Mouse (Mus musculus) stomach, embryonic 14.5 days (tissue): ENCODE results near the gene Olfr319. TPM values are rescaled to one million over a fixed set of nuclear protein-coding genes. Genes with fewer than 3 reads are reported as not detected.
"Not testable (repeated sequence)": the region's sequence is repeated elsewhere in the genome, so short reads cannot be mapped to it uniquely, and the experiment has no call there.

Source experiments
- ATAC-seq: fragments of 200-750 bp; cut with Nextera tagmentation; 2 replicates; pipeline ENCODE4 v1.8.0; 2017; ENCODE audit warnings: low read depth, moderate TSS enrichment; ENCODE audit not compliant: insufficient number of reproducible peaks, insufficient read depth, low FRiP score
- H3K27ac ChIP-seq: fragments of 300-500 bp; sonication (generic); 2 replicates; pipeline ENCODE4 v1.5.1; 2014; ENCODE audit warnings: mild to moderate bottlenecking, low read length, moderate library complexity, mixed read lengths
- H3K27me3 ChIP-seq: fragments of 300-500 bp; sonication (generic); 2 replicates; pipeline ENCODE4 v1.6.1; 2014; ENCODE audit warnings: low read length, control low read depth, mixed read lengths; ENCODE audit not compliant: control insufficient read depth, insufficient read depth
- H3K36me3 ChIP-seq: fragments of 300-500 bp; sonication (generic); 2 replicates; pipeline ENCODE4 v1.6.1; 2014; ENCODE audit warnings: mild to moderate bottlenecking, control low read depth, low read length, moderate library complexity, mixed read lengths; ENCODE audit not compliant: control insufficient read depth, insufficient read depth
- H3K4me1 ChIP-seq: fragments of 300-500 bp; sonication (generic); 2 replicates; pipeline ENCODE4 v1.6.1; 2014; ENCODE audit warnings: low read length, control low read depth, mixed read lengths; ENCODE audit not compliant: control insufficient read depth, insufficient read depth
- H3K4me2 ChIP-seq: fragments of 300-500 bp; sonication (generic); replicated peaks from 2 replicates; pipeline ENCODE4 v1.6.1; 2014; ENCODE audit warnings: low read depth, low read length, control low read depth
- H3K4me3 ChIP-seq: fragments of 300-500 bp; sonication (generic); 2 replicates; pipeline ENCODE4 v1.5.1; 2014; ENCODE audit warnings: low read depth, low read length, control low read depth
- H3K9ac ChIP-seq: fragments of 300-500 bp; sonication (generic); replicated peaks from 2 replicates; pipeline ENCODE4 v1.6.1; 2014; ENCODE audit warnings: low read depth, mild to moderate bottlenecking, control low read depth, low read length, moderate library complexity, mixed read lengths
- H3K9me3 ChIP-seq: fragments of 300-500 bp; sonication (generic); 2 replicates; pipeline ENCODE4 v1.6.1; 2016; ENCODE audit warnings: low read depth, low read length, control low read depth; ENCODE audit not compliant: control insufficient read depth
- WGBS: fragments of 180-500 bp; shearing (Covaris S2); extraction: QIAGEN DNeasy Blood & Tissue Kit; methylation state at CpG from one replicate; pipeline ENCODE4 v1.1.7; 2014; 5-methylcytosine and 5-hydroxymethylcytosine counted together
- polyA plus RNA-seq: library from polyadenylated mRNA; unstranded; fragments of >200 nt; fragmentation: Nextera tagmentation; extraction: Ambion mirVana; gene quantifications from 2 replicates; pipeline ENCODE4 v1.2.1, GENCODE M21; 2014

The Olfr319 gene
- not detected in 2 replicates for polyA plus RNA-seq

DNA sequence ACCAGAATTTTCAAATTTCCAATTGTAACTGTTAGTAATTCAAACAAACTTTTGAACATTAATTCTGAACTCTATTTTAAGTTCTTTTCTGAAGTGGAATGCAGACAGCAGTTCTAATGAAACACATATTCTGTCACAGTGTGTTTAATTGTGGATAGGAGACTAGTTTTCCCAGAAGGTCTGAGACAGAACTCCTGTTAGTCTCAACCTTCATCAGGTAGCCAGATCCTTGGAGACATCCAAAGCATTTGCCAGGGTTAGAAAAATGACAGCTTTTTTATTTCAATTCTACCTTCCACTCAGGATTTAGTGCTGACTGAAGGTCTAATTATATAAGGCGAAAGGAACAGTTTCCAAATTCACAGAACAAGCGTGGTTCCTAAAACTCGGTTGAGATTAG is at the start of gene Olfr319:
TSS of gene Olfr319 (plus strand) at position 301 of the 400 bp plus-strand sequence.
- Histone ChIP-seq H3K9me3 (0 out of 2 replicates have a peak, but pooled peaks cover 5% of the 10 kb centered on the region), H3K27ac (no peak within 1 kb of the TSS), H3K9ac (no peak within 1 kb of the TSS), H3K4me2 (no peak within 1 kb of the TSS), H3K4me3 (no peak within 1 kb of the TSS), H3K36me3 (no peaks in the 10 kb centered on the region), H3K4me1 (no peaks in the 10 kb centered on the region), H3K27me3 (no peaks in the 10 kb centered on the region)
- no peak for ATAC-seq
- 86% methylated on average over 3 of the region's 3 CpGs for WGBS

- Histone ChIP-seq H3K4me2 (no peak overlapping the region), H3K4me3 (no peak overlapping the region), H3K9me3 (no peaks in the 10 kb centered on the region), H3K36me3 (no peaks in the 10 kb centered on the region), H3K27ac (no peak overlapping the region), H3K9ac (no peak overlapping the region), H3K27me3 (no peaks in the 10 kb centered on the region), H3K4me1 (no peaks in the 10 kb centered on the region)
- 82% methylated on average over 3 of the region's 3 CpGs for WGBS
- no peak for ATAC-seq
Measured at GRCm38 (mm10) chr11:58655151-58655550, 43.8 kb upstream of the Olfr319 start.

DNA sequence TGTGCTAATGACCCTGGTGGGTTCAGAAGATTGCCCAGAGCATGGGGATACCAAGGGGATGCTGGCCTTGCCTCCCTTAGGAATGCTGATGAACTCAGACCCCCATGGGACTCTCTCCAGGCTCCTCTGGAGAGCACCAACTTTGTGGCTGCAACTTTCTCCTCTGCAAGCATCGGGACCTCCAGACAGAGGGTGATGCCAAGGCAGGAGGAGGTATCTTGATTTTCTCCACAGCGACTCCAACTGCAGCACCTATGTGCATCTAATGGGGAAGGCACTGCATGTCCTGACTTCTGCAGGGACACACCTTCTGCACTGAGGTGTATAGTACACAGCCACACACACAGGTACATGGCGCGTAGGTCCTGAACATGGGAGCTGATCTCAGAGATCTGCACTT is 40.4 kb upstream of the Olfr319 start, which contains the start of gene Olfr322:
TSS of gene Olfr322 (plus strand) at position 187 of the 400 bp plus-strand sequence.
- 91% methylated on average over 4 of the region's 4 CpGs for WGBS

GRCm38 (mm10) chr11:58669252-58669651 is 29.7 kb upstream of the Olfr319 start:
- no peak overlapping the region for H3K4me3 ChIP-seq
- H3K36me3 ChIP-seq = no peaks in the 10 kb centered on the region
- no peak overlapping the region for H3K4me2 ChIP-seq
- no peaks in the 10 kb centered on the region for H3K9me3 ChIP-seq
- no peak overlapping the region for H3K27ac ChIP-seq
- H3K4me1 ChIP-seq = no peaks in the 10 kb centered on the region
- no peak for ATAC-seq
- H3K9ac ChIP-seq = no peak overlapping the region
- no peaks in the 10 kb centered on the region for H3K27me3 ChIP-seq

More for the DNA sequence above, 40.4 kb upstream of the Olfr319 start, which contains the start of gene Olfr322:
- no peaks in the 10 kb centered on the region for H3K36me3 ChIP-seq
- no peaks in the 10 kb centered on the region for H3K27me3 ChIP-seq
- no peak within 1 kb of the TSS for H3K27ac ChIP-seq
- H3K4me2 ChIP-seq = no peak within 1 kb of the TSS
- no peaks in the 10 kb centered on the region for H3K9me3 ChIP-seq
- ATAC-seq = no peak
- H3K4me1 ChIP-seq = no peaks in the 10 kb centered on the region
- no peak within 1 kb of the TSS for H3K9ac ChIP-seq
- no peak within 1 kb of the TSS for H3K4me3 ChIP-seq

GRCm38 (mm10) chr11:58671825-58672224 is 27.1 kb upstream of the Olfr319 start:
- no peaks in the 10 kb centered on the region for H3K27me3 ChIP-seq
- H3K27ac ChIP-seq = no peak overlapping the region
- no peak for ATAC-seq
- H3K36me3 ChIP-seq = no peaks in the 10 kb centered on the region
- WGBS = 62% methylated on average over 4 of the region's 4 CpGs
- H3K9me3 ChIP-seq = no peaks in the 10 kb centered on the region
- no peak overlapping the region for H3K9ac ChIP-seq
- no peak overlapping the region for H3K4me2 ChIP-seq
- H3K4me1 ChIP-seq = no peaks in the 10 kb centered on the region
- no peak overlapping the region for H3K4me3 ChIP-seq

GRCm38 (mm10) chr11:58680799-58681198 is 18.2 kb upstream of the Olfr319 start, which contains the start of gene Olfr320:
Olfr320 (plus strand) TSS chr11:58681099.
- WGBS = 78% methylated on average over 1 of the region's 1 CpGs
- Histone ChIP-seq H3K27ac (no peak within 1 kb of the TSS), H3K36me3 (no peaks in the 10 kb centered on the region), H3K9me3 (no peaks in the 10 kb centered on the region), H3K4me1 (no peaks in the 10 kb centered on the region), H3K4me2 (no peak within 1 kb of the TSS), H3K9ac (no peak within 1 kb of the TSS), H3K4me3 (no peak within 1 kb of the TSS), H3K27me3 (no peaks in the 10 kb centered on the region)
- ATAC-seq = no peak

GRCm38 (mm10) chr11:58709086-58709485 is 10.1 kb downstream of the Olfr319 start:
- no peak for ATAC-seq

DNA sequence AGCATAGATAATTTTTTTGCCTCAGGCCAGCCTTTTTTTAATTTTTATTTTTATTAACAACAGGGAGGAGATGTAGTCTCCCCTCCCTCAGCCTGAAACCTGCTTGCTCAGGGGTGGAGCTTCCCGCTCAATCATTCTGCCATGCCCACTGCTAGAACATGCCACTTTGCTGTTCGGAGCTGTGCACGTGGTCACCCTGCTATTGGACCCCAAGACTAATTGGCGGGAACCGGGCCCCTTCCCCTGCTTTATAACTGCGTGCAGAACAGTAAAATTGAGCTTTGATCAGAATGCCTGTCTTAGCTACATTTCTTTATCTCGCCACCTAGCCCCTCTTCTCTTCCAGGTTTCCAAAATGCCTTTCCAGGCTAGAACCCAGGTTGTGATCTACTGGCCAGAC is 18.8 kb downstream of the Olfr319 start:
- H3K36me3 ChIP-seq, H3K9ac ChIP-seq, H3K4me3 ChIP-seq, ATAC-seq, H3K27me3 ChIP-seq, H3K4me1 ChIP-seq, H3K27ac ChIP-seq, H3K4me2 ChIP-seq, H3K9me3 ChIP-seq: not testable (repeated sequence)
- 89% methylated on average over 7 of the region's 7 CpGs for WGBS

More at GRCm38 (mm10) chr11:58709086-58709485, 10.1 kb downstream of the Olfr319 start:
- no peak overlapping the region for H3K27ac ChIP-seq
- no peaks in the 10 kb centered on the region for H3K27me3 ChIP-seq
- H3K4me3 ChIP-seq = no peak overlapping the region
- H3K36me3 ChIP-seq = no peaks in the 10 kb centered on the region
- no peak overlapping the region for H3K4me2 ChIP-seq
- H3K9me3 ChIP-seq = no peaks in the 10 kb centered on the region
- WGBS = 78% methylated on average over 11 of the region's 11 CpGs
- no peaks in the 10 kb centered on the region for H3K4me1 ChIP-seq
- H3K9ac ChIP-seq = no peak overlapping the region

- no peaks in the 10 kb centered on the region for H3K36me3 ChIP-seq
- H3K4me2 ChIP-seq = no peak overlapping the region
- H3K9ac ChIP-seq = no peak overlapping the region
- no peak overlapping the region for H3K4me3 ChIP-seq
- ATAC-seq = no peak
- no peak overlapping the region for H3K27ac ChIP-seq
- 79% methylated on average over 4 of the region's 4 CpGs for WGBS
- H3K9me3 ChIP-seq = no peaks in the 10 kb centered on the region
- no peaks in the 10 kb centered on the region for H3K4me1 ChIP-seq
- no peaks in the 10 kb centered on the region for H3K27me3 ChIP-seq
Measured at GRCm38 (mm10) chr11:58719701-58720100, 20.7 kb downstream of the Olfr319 start.
